Mouse (Mus musculus): ENCODE results near the gene Eif3d. TPM values are rescaled to one million over a fixed set of nuclear protein-coding genes. Genes with fewer than 3 reads are reported as not detected.
A peak's percentile ranks its signal among the peaks of the same experiment; 100 is the strongest.

Eif3d gene
- polyA plus RNA-seq, 1 experiment from 2014 or later: 119 TPM

GRCm38 (mm10) chr15:77919441-77919840 lies 51.2 kb downstream of the Eif3d start:
- no peak overlapping the region for H3K4me2 ChIP-seq (ENCODE audit: low read depth, low read length)
- H3K27ac ChIP-seq (ENCODE audit: low read length): no peak overlapping the region
- no peaks in the 10 kb centered on the region for H3K9me3 ChIP-seq (replicated peaks; ENCODE audit: control insufficient read depth, low read length)
- H3K36me3 ChIP-seq (ENCODE audit: control insufficient read depth, insufficient read depth): peaks cover 30% of the 10 kb centered on the region
- 85% methylated on average over 12 of the region's 12 CpGs for WGBS (ENCODE audit: insufficient replicate concordance)
- no peak overlapping the region for H3K4me3 ChIP-seq (ENCODE audit: low read depth, low read length)
- H3K9ac ChIP-seq (ENCODE audit: low read depth, low read length): no peak overlapping the region
- H3K4me1 ChIP-seq (ENCODE audit: control insufficient read depth, low read depth, low read length): peaks cover 8% of the 10 kb centered on the region
- H3K27me3 ChIP-seq (ENCODE audit: control insufficient read depth, insufficient read depth, low read depth, low read length): no peaks in the 10 kb centered on the region
- ATAC-seq (ENCODE audit: low read depth): no peak

GRCm38 (mm10) chr15:77916851-77917544 lies 53.6 kb downstream of the Eif3d start:
- no peak overlapping the region for H3K4me2 ChIP-seq (ENCODE audit: low read depth, low read length)
- 33% methylated on average over 8 of the region's 8 CpGs for WGBS (ENCODE audit: insufficient replicate concordance)
- H3K27me3 ChIP-seq (ENCODE audit: control insufficient read depth, insufficient read depth, low read depth, low read length): no peaks in the 10 kb centered on the region
- H3K27ac ChIP-seq (ENCODE audit: low read length): no peak overlapping the region
- ATAC-seq (ENCODE audit: low read depth): no peak
- no peaks in the 10 kb centered on the region for H3K9me3 ChIP-seq (replicated peaks; ENCODE audit: control insufficient read depth, low read length)
- H3K36me3 ChIP-seq (ENCODE audit: control insufficient read depth, insufficient read depth): peaks cover 25% of the 10 kb centered on the region
- peaks cover 9% of the 10 kb centered on the region for H3K4me1 ChIP-seq (ENCODE audit: control insufficient read depth, low read depth, low read length)
- no peak overlapping the region for H3K4me3 ChIP-seq (ENCODE audit: low read depth, low read length)
- H3K9ac ChIP-seq (ENCODE audit: low read depth, low read length): no peak overlapping the region

GRCm38 (mm10) chr15:77915287-77915686 lies 55.3 kb downstream of the Eif3d start:
- Histone ChIP-seq H3K4me1 (ENCODE audit: control insufficient read depth, low read depth, low read length) (peaks cover 7% of the 10 kb centered on the region), H3K9ac (ENCODE audit: low read depth, low read length) (no peak overlapping the region), H3K27ac (ENCODE audit: low read length) (no peak overlapping the region), H3K4me3 (ENCODE audit: low read depth, low read length) (no peak overlapping the region), H3K36me3 (ENCODE audit: control insufficient read depth, insufficient read depth) (peaks cover 25% of the 10 kb centered on the region), H3K27me3 (ENCODE audit: control insufficient read depth, insufficient read depth, low read depth, low read length) (no peaks in the 10 kb centered on the region), H3K4me2 (ENCODE audit: low read depth, low read length) (no peak overlapping the region), H3K9me3 (replicated peaks; ENCODE audit: control insufficient read depth, low read length) (no peaks in the 10 kb centered on the region)
- WGBS (ENCODE audit: insufficient replicate concordance): 84% methylated on average over 4 of the region's 4 CpGs
- no peak for ATAC-seq (ENCODE audit: low read depth)

- Histone ChIP-seq H3K9ac (ENCODE audit: low read depth, low read length) (no peak overlapping the region), H3K27ac (ENCODE audit: low read length) (no peak overlapping the region), H3K4me2 (ENCODE audit: low read depth, low read length) (no peak overlapping the region), H3K27me3 (ENCODE audit: control insufficient read depth, insufficient read depth, low read depth, low read length) (no peaks in the 10 kb centered on the region), H3K4me1 (ENCODE audit: control insufficient read depth, low read depth, low read length) (peaks cover 7% of the 10 kb centered on the region), H3K9me3 (replicated peaks; ENCODE audit: control insufficient read depth, low read length) (no peaks in the 10 kb centered on the region), H3K36me3 (ENCODE audit: control insufficient read depth, insufficient read depth) (peaks cover 22% of the 10 kb centered on the region), H3K4me3 (ENCODE audit: low read depth, low read length) (no peak overlapping the region)
- no peak for ATAC-seq (ENCODE audit: low read depth)
- 82% methylated on average over 3 of the region's 3 CpGs for WGBS (ENCODE audit: insufficient replicate concordance)
These were observed 56.1 kb downstream of the Eif3d start for GRCm38 (mm10) chr15:77914507-77914906.

GRCm38 (mm10) chr15:77913054-77913453 lies 57.6 kb downstream of the Eif3d start:
- H3K27ac ChIP-seq (ENCODE audit: low read length): no peak overlapping the region
- H3K9ac ChIP-seq (ENCODE audit: low read depth, low read length): no peak overlapping the region
- no peak for ATAC-seq (ENCODE audit: low read depth)
- no peak overlapping the region for H3K4me2 ChIP-seq (ENCODE audit: low read depth, low read length)
- H3K36me3 ChIP-seq (ENCODE audit: control insufficient read depth, insufficient read depth): peaks cover 19% of the 10 kb centered on the region
- peaks cover 7% of the 10 kb centered on the region for H3K4me1 ChIP-seq (ENCODE audit: control insufficient read depth, low read depth, low read length)
- WGBS (ENCODE audit: insufficient replicate concordance): 77% methylated on average over 8 of the region's 8 CpGs
- H3K27me3 ChIP-seq (ENCODE audit: control insufficient read depth, insufficient read depth, low read depth, low read length): no peaks in the 10 kb centered on the region
- no peaks in the 10 kb centered on the region for H3K9me3 ChIP-seq (replicated peaks; ENCODE audit: control insufficient read depth, low read length)
- no peak overlapping the region for H3K4me3 ChIP-seq (ENCODE audit: low read depth, low read length)

GRCm38 (mm10) chr15:77912585-77912984 lies 58.0 kb downstream of the Eif3d start:
- Histone ChIP-seq H3K4me3 (ENCODE audit: low read depth, low read length) (no peak overlapping the region), H3K27me3 (ENCODE audit: control insufficient read depth, insufficient read depth, low read depth, low read length) (no peaks in the 10 kb centered on the region), H3K36me3 (ENCODE audit: control insufficient read depth, insufficient read depth) (peaks cover 16% of the 10 kb centered on the region), H3K4me1 (ENCODE audit: control insufficient read depth, low read depth, low read length) (peaks cover 7% of the 10 kb centered on the region), H3K9ac (ENCODE audit: low read depth, low read length) (no peak overlapping the region), H3K9me3 (replicated peaks; ENCODE audit: control insufficient read depth, low read length) (no peaks in the 10 kb centered on the region), H3K4me2 (ENCODE audit: low read depth, low read length) (no peak overlapping the region), H3K27ac (ENCODE audit: low read length) (peak overlapping the region; percentile 23)
- ATAC-seq (ENCODE audit: low read depth): no peak
- WGBS (ENCODE audit: insufficient replicate concordance): 57% methylated on average over 7 of the region's 7 CpGs

- H3K27me3 ChIP-seq (ENCODE audit: control insufficient read depth, insufficient read depth, low read depth, low read length): no peaks in the 10 kb centered on the region
- peaks cover 15% of the 10 kb centered on the region for H3K36me3 ChIP-seq (ENCODE audit: control insufficient read depth, insufficient read depth)
- ATAC-seq (ENCODE audit: low read depth): peak; percentile 71
- no peaks in the 10 kb centered on the region for H3K9me3 ChIP-seq (replicated peaks; ENCODE audit: control insufficient read depth, low read length)
- peak overlapping the region; percentile 51 for H3K27ac ChIP-seq (ENCODE audit: low read length)
- peaks cover 7% of the 10 kb centered on the region for H3K4me1 ChIP-seq (ENCODE audit: control insufficient read depth, low read depth, low read length)
- H3K9ac ChIP-seq (ENCODE audit: low read depth, low read length): no peak overlapping the region
- no peak overlapping the region for H3K4me3 ChIP-seq (ENCODE audit: low read depth, low read length)
- WGBS (ENCODE audit: insufficient replicate concordance): 52% methylated on average over 5 of the region's 5 CpGs
- no peak overlapping the region for H3K4me2 ChIP-seq (ENCODE audit: low read depth, low read length)
These were observed 58.6 kb downstream of the Eif3d start for GRCm38 (mm10) chr15:77912048-77912447.

GRCm38 (mm10) chr15:77911065-77911464 lies 59.5 kb downstream of the Eif3d start:
- Histone ChIP-seq H3K36me3 (ENCODE audit: control insufficient read depth, insufficient read depth) (peaks cover 15% of the 10 kb centered on the region), H3K4me1 (ENCODE audit: control insufficient read depth, low read depth, low read length) (peaks cover 12% of the 10 kb centered on the region), H3K4me3 (ENCODE audit: low read depth, low read length) (no peak overlapping the region), H3K4me2 (ENCODE audit: low read depth, low read length) (no peak overlapping the region), H3K9me3 (replicated peaks; ENCODE audit: control insufficient read depth, low read length) (no peaks in the 10 kb centered on the region), H3K27me3 (ENCODE audit: control insufficient read depth, insufficient read depth, low read depth, low read length) (no peaks in the 10 kb centered on the region), H3K27ac (ENCODE audit: low read length) (peak overlapping the region; percentile 58), H3K9ac (ENCODE audit: low read depth, low read length) (no peak overlapping the region)
- 53% methylated on average over 2 of the region's 2 CpGs for WGBS (ENCODE audit: insufficient replicate concordance)
- peak; percentile 72 for ATAC-seq (ENCODE audit: low read depth)
